Mouse (Mus musculus): ENCODE measurements around the gene Cmah. TPM values are rescaled to one million over a fixed set of nuclear protein-coding genes. Genes with fewer than 3 reads are reported as not detected.

The Cmah gene
- total and polyA plus RNA-seq, 3 experiments: 1.4 to 2.2 TPM; not detected in 1

DNA sequence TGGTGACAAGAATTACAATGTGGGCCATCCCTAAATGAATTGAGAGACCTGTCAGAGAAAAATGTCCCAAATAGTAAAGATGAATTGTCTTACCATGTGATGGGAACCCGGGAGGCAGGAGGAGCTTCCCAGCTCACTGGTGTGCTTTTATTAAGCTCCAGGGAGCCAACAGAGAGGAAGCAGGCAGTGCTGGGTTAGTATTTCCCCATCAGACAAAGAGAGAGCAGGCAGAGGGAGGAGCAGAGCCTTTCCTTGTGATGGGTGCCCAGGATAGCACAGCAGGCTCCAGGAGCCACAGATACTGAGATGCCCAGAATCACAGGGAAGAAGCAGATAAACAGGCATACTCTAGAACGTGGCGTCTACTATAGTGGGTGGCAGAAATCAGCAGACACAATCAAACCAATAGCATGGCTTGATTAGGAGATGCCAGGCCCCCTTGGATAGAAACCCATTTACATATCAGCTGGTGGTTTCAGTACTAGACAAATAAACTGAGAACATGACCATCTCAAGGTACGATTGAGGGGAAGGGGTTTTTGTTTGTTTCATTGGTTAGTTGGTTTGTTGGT lies 87.5 kb downstream of the Cmah start:
- Histone ChIP-seq H3K27ac (ENCODE audit: control insufficient read depth, low read depth, low read length) (no peak overlapping the region), H3K4me3 (ENCODE audit: control insufficient read depth in 1 of 2, insufficient read depth in 1 of 2, low read depth in 2 of 2, low read length in 2 of 2) (no peak overlapping the region), H3K9me3 (replicated peaks; ENCODE audit: insufficient read depth, low read length) (no peaks in the 10 kb centered on the region), H3K79me2 (ENCODE audit: control insufficient read depth, insufficient read depth, low read length, poor library complexity) (no peaks in the 10 kb centered on the region), H3K4me1 (ENCODE audit: control insufficient read depth in 1 of 2, insufficient read depth in 2 of 2, low read length in 2 of 2) (peaks cover 7 to 29% of the 10 kb centered on the region in 2 experiments; a peak in 3 of 4 replicates), H3K36me3 (ENCODE audit: control insufficient read depth in 1 of 2, insufficient read depth in 2 of 2, low read length in 2 of 2) (peaks cover 0 to 33% of the 10 kb centered on the region in 2 experiments; a peak in 2 of 4 replicates), H3K9ac (ENCODE audit: control insufficient read depth, low read depth, low read length, poor library complexity, severe bottlenecking) (no peak overlapping the region), H3K27me3 (ENCODE audit: control insufficient read depth in 1 of 2, insufficient read depth in 2 of 2, low read length in 2 of 2) (no peaks in the 10 kb centered on the region; a peak in 2 of 4 replicates)
- DNase-seq (ENCODE audit: low read depth, low spot score): peak; percentile 37
- TF ChIP-seq ZNF384 (IDR thresholded peaks at IDR 0.05; ENCODE audit: low read depth, low read length) (no peak), USF2 (IDR thresholded peaks at IDR 0.05; ENCODE audit: borderline replicate concordance in 1 of 2, insufficient read depth in 1 of 2, low read depth in 1 of 2, low read length in 2 of 2) (no peak), GATA1 (IDR thresholded peaks at IDR 0.05; ENCODE audit: low read depth, low read length) (peak; percentile 17; the same call in 1 of the 2 replicates)

DNA sequence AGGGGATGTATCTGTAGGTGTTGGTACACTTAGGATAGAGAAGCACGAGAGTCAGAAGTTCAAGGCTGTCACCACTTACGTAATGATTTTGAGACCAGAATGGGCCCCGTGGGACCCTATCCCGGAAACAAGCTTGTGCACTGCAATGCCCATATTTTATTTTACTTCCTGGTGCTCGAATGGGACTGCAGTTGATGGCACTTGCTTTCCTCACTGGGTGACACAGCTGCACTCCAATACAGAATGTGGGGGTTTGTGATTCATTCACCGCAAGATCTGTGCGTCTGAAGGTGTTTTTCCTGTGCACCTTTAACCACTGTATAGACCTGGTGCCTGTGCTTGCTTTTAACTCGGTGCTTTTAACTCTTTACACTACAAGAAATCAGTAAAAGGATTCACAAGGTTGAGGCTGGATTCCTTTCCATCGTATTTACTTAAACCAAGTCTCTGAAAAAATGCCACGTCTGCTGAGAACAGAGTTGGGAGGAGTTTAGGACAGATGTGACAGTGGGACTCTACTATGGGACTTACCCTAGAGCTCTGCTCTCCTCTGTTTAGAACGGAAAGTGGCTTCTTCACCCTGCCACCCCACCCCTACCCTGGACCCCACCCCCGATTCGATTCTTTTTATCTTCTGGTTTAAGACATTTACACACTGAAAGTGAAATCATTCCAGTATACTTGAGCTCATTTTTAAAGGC lies 88.5 kb downstream of the Cmah start:
- no peak for DNase-seq (ENCODE audit: low read depth, low spot score)

GRCm38 (mm10) chr13:24416409-24416808 lies 89.2 kb downstream of the Cmah start:
- Histone ChIP-seq H3K79me2 (ENCODE audit: control insufficient read depth, insufficient read depth, low read length, poor library complexity) (no peaks in the 10 kb centered on the region), H3K27me3 (ENCODE audit: control insufficient read depth in 1 of 2, insufficient read depth in 2 of 2, low read length in 2 of 2) (no peaks in the 10 kb centered on the region; a peak in 1 of 4 replicates), H3K27ac (ENCODE audit: control insufficient read depth, low read depth, low read length) (no peak overlapping the region), H3K36me3 (ENCODE audit: control insufficient read depth in 1 of 2, insufficient read depth in 2 of 2, low read length in 2 of 2) (peaks cover 0 to 39% of the 10 kb centered on the region in 2 experiments; a peak in 2 of 4 replicates), H3K9me3 (replicated peaks; ENCODE audit: insufficient read depth, low read length) (no peaks in the 10 kb centered on the region), H3K4me1 (ENCODE audit: control insufficient read depth in 1 of 2, insufficient read depth in 2 of 2, low read length in 2 of 2) (peaks cover 7 to 37% of the 10 kb centered on the region in 2 experiments; a peak in 3 of 4 replicates), H3K9ac (ENCODE audit: control insufficient read depth, low read depth, low read length, poor library complexity, severe bottlenecking) (no peak overlapping the region), H3K4me3 (ENCODE audit: control insufficient read depth in 1 of 2, insufficient read depth in 1 of 2, low read depth in 2 of 2, low read length in 2 of 2) (no peak overlapping the region)
- DNase-seq (ENCODE audit: low read depth, low spot score): peak; percentile 78
- TF ChIP-seq ETS1 (IDR thresholded peaks at IDR 0.05; ENCODE audit: low read depth, low read length) (peak; percentile 69; the same call in 1 of the 2 replicates), MEF2A (IDR thresholded peaks at IDR 0.05; ENCODE audit: extremely low read depth, insufficient replicate concordance, low read depth, low read length, poor library complexity, severe bottlenecking) (no peak), POLR2AphosphoS5 (IDR thresholded peaks at IDR 0.05; ENCODE audit: borderline replicate concordance, low read depth, low read length) (no peak), SIN3A (IDR thresholded peaks at IDR 0.05; ENCODE audit: low read length) (no peak; the same call in 1 of the 2 replicates), E2F4 (IDR thresholded peaks at IDR 0.05; ENCODE audit: borderline replicate concordance, low read depth, low read length) (0 out of 2 replicates have a peak, but pooled peaks have one; percentile 55), USF1 (IDR thresholded peaks at IDR 0.05; ENCODE audit: low read depth, low read length) (no peak), GABPA (IDR thresholded peaks at IDR 0.05; ENCODE audit: low read depth, low read length) (no peak), ZC3H11A (IDR thresholded peaks at IDR 0.05; ENCODE audit: low read depth, low read length) (peak; percentile 78), TAL1 (IDR thresholded peaks at IDR 0.05; ENCODE audit: low read length) (no peak), SMC3 (IDR thresholded peaks at IDR 0.05; ENCODE audit: low read depth, low read length) (peak; percentile 91), NELFE (IDR thresholded peaks at IDR 0.05; ENCODE audit: low read depth, low read length) (no peak), CHD1 (IDR thresholded peaks at IDR 0.05; ENCODE audit: low read depth, low read length) (no peak), ZNF384 (IDR thresholded peaks at IDR 0.05; ENCODE audit: low read depth, low read length) (peak; percentile 99)

More for the DNA sequence above, 88.5 kb downstream of the Cmah start:
- Histone ChIP-seq H3K9ac (ENCODE audit: control insufficient read depth, low read depth, low read length, poor library complexity, severe bottlenecking) (no peak overlapping the region), H3K27me3 (ENCODE audit: control insufficient read depth in 1 of 2, insufficient read depth in 2 of 2, low read length in 2 of 2) (no peaks in the 10 kb centered on the region; a peak in 2 of 4 replicates), H3K4me3 (ENCODE audit: control insufficient read depth in 1 of 2, insufficient read depth in 1 of 2, low read depth in 2 of 2, low read length in 2 of 2) (no peak overlapping the region), H3K9me3 (replicated peaks; ENCODE audit: insufficient read depth, low read length) (no peaks in the 10 kb centered on the region), H3K36me3 (ENCODE audit: control insufficient read depth in 1 of 2, insufficient read depth in 2 of 2, low read length in 2 of 2) (peaks cover 0 to 39% of the 10 kb centered on the region in 2 experiments; a peak in 2 of 4 replicates), H3K27ac (ENCODE audit: control insufficient read depth, low read depth, low read length) (no peak overlapping the region), H3K79me2 (ENCODE audit: control insufficient read depth, insufficient read depth, low read length, poor library complexity) (no peaks in the 10 kb centered on the region), H3K4me1 (ENCODE audit: control insufficient read depth in 1 of 2, insufficient read depth in 2 of 2, low read length in 2 of 2) (peaks cover 7 to 37% of the 10 kb centered on the region in 2 experiments; a peak in 3 of 4 replicates)
- TF ChIP-seq GATA1 (IDR thresholded peaks at IDR 0.05; ENCODE audit: low read depth, low read length) (no peak), SMC3 (IDR thresholded peaks at IDR 0.05; ENCODE audit: low read depth, low read length) (no peak), NRF1 (IDR thresholded peaks at IDR 0.05; ENCODE audit: insufficient read depth, low read depth, low read length, poor library complexity, severe bottlenecking) (no peak), USF2 (IDR thresholded peaks at IDR 0.05; ENCODE audit: borderline replicate concordance in 1 of 2, insufficient read depth in 1 of 2, low read depth in 1 of 2, low read length in 2 of 2) (no peak), ZMIZ1 (IDR thresholded peaks at IDR 0.05; ENCODE audit: low read depth, low read length) (no peak), ZNF384 (IDR thresholded peaks at IDR 0.05; ENCODE audit: low read depth, low read length) (no peak), USF1 (IDR thresholded peaks at IDR 0.05; ENCODE audit: low read depth, low read length) (no peak), ZC3H11A (IDR thresholded peaks at IDR 0.05; ENCODE audit: low read depth, low read length) (no peak), TAL1 (IDR thresholded peaks at IDR 0.05; ENCODE audit: low read length) (no peak), RAD21 (IDR thresholded peaks at IDR 0.05; ENCODE audit: low read depth, low read length) (no peak), SIN3A (IDR thresholded peaks at IDR 0.05; ENCODE audit: low read length) (no peak), POLR2A (IDR thresholded peaks at IDR 0.05; ENCODE audit: control insufficient read depth in 1 of 2, insufficient read depth in 1 of 2, low read depth in 1 of 2, low read length in 2 of 2, poor library complexity in 1 of 2) (no peak), UBTF (IDR thresholded peaks at IDR 0.05; ENCODE audit: borderline replicate concordance, insufficient read depth, low read depth, low read length) (no peak), CTCF (IDR thresholded peaks at IDR 0.05 in 2 of 3, conservative IDR thresholded peaks at IDR 0.05 in 1 of 3; ENCODE audit: control insufficient read depth in 1 of 3, insufficient read depth in 1 of 3, low read depth in 2 of 3, low read length in 3 of 3, poor library complexity in 1 of 3, severe bottlenecking in 1 of 3) (no peak), POLR2AphosphoS5 (IDR thresholded peaks at IDR 0.05; ENCODE audit: borderline replicate concordance, low read depth, low read length) (no peak), E2F4 (IDR thresholded peaks at IDR 0.05; ENCODE audit: borderline replicate concordance, low read depth, low read length) (no peak), HCFC1 (IDR thresholded peaks at IDR 0.05; ENCODE audit: low read depth, low read length) (no peak), GABPA (IDR thresholded peaks at IDR 0.05; ENCODE audit: low read depth, low read length) (no peak)
